Mouse (Mus musculus): Measurements from ENCODE around the gene Tekt5. TPM values are rescaled to one million over a fixed set of nuclear protein-coding genes. Genes with fewer than 3 reads are reported as not detected.
A peak's percentile ranks its signal among the peaks of the same experiment; 100 is the strongest.

Gene Tekt5
- total RNA-seq, 2 experiments from 2014 or later: not detected

- no peak for DNase-seq (ENCODE audit: low spot score)
Observed at GRCm38 (mm10) chr16:10336454-10337421, 58.6 kb downstream of the Tekt5 start.

DNA sequence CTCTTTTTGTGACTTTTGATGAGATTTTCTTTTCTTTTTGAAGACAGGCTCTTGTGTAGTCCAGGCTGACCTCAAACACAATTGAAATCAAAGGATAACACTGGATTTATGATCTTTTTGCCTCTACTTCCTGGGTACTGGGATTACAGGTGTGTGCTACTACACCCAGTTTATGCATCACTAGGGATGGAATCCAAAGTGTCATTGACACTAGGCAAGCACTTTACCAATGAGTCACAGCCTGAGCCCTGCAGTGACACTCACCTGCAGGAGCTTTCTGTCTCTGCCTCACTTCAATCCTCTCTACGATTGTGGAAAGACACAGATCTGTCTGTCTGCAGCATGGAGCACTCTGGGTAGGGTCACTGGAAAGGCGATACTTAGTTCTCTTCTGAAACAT lies 59.3 kb downstream of the Tekt5 start:
- no peak for DNase-seq (ENCODE audit: low spot score)

- no peak for DNase-seq (ENCODE audit: low spot score)
Observed at GRCm38 (mm10) chr16:10332732-10333131, 62.6 kb downstream of the Tekt5 start.

- no peak for DNase-seq (ENCODE audit: low spot score)
Observed at GRCm38 (mm10) chr16:10330586-10331495, 64.4 kb downstream of the Tekt5 start.

- no peak for DNase-seq (ENCODE audit: low spot score)
Observed at GRCm38 (mm10) chr16:10327563-10328333, 67.5 kb downstream of the Tekt5 start.

DNA sequence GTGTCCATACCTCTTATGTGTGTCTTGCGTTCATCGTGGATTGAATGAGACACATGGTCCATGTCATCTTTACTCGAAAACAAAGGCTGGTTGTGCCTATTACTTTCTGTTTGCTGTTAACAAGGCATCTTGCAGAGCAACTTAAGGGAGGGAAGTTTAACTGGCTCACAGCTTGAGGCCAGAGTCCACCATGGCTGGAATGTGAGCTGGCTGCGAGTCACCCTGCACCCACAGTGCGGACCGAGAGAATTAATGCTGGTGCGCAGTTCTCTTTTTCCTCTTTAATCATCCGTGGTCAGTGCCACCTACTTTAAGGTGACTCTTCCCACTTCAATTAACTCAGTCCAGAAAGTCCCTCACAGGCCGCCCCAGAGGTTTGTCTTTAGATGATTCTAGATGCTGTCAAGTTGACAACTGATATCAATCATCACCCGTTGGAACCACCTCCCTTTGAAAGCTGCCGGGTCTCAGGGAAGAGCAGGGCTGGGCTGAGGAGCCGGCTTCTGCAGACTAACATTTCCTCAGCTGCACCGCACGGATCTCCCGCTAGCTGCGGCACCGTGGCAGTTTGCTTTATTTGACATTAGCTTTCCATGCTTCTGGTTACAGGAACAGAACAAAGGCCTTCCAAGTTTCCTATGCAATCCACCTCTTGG lies 75.2 kb downstream of the Tekt5 start:
- no peak for DNase-seq (ENCODE audit: low spot score)

DNA sequence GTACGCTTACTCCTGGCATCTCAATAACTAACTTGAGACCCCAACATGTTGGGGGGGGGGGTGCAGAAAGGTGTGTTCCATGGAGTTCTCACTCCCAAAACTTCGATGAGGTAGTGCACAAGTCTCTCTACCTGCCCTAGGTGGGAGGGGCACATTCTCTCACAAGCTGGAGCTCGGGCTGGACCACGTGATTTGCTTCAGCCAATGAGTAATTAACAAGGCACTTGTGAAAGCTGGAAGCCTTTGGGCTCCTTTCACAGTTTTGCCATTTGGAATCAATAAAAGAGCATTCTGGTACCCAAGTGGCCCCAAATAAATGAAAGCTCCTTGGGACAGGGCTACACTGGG lies 78.1 kb downstream of the Tekt5 start:
- no peak for DNase-seq (ENCODE audit: low spot score)

- DNase-seq (ENCODE audit: low spot score): no peak
Observed at GRCm38 (mm10) chr16:10316493-10317196, 78.6 kb downstream of the Tekt5 start.

- peak; percentile 53 for DNase-seq (ENCODE audit: low spot score)
Observed at GRCm38 (mm10) chr16:10313646-10314088, 81.6 kb downstream of the Tekt5 start, which contains the start of gene Emp2. TSS of gene Emp2 (minus strand) at chr16:10313968.

- no peak for DNase-seq (ENCODE audit: low spot score)
Observed at GRCm38 (mm10) chr16:10313226-10313625, 82.1 kb downstream of the Tekt5 start.

- DNase-seq (ENCODE audit: low spot score): no peak
Observed at GRCm38 (mm10) chr16:10311989-10312388, 83.3 kb downstream of the Tekt5 start.

GRCm38 (mm10) chr16:10311086-10311485 lies 84.2 kb downstream of the Tekt5 start:
- DNase-seq (ENCODE audit: low spot score): peak; percentile 20

DNA sequence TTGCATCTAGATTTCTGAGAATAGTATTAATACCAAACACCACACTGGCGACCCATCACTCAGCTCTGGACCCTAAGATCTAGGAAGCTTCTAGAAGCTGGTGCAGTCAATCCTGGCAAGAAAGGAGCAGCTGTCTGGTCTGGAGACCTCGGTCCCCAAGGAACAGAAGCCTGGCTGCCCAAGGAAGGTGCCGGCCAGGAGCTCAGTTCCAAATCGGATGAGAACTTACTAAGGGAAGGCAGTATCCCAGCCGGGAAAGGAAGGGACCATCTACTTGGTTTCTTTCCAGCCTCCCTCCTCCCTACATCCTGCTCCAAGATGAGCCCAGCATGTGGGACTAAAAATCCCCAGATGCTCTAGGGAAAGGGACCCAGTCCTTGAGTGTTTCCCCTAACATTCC lies 84.8 kb downstream of the Tekt5 start:
- DNase-seq (ENCODE audit: low spot score): no peak

Other genes starting within 250 kb of the Tekt5 start
- gene Rpl39l, start 225.3 kb downstream of the Tekt5 start, total RNA-seq (2021): not detected
- not detected for gene Atf7ip2, start 202.8 kb downstream of the Tekt5 start, total RNA-seq (2021)
- 1 to 10 TPM; 4.0 to 5.6 TPM for gene Emp2, start 81.5 kb downstream of the Tekt5 start, total RNA-seq (2021)
- gene Nubp1, start 16.5 kb upstream of the Tekt5 start, total RNA-seq (2021): 1 to 10 TPM; 5.6 to 5.7 TPM
- under 1 TPM; 0.16 to 0.21 TPM for gene Tvp23a, start 51.9 kb upstream of the Tekt5 start, total RNA-seq (2021)
- under 1 TPM; 0.18 to 0.21 TPM for gene Ciita, start 84.6 kb upstream of the Tekt5 start, total RNA-seq (2021)
- 10 to 100 TPM; 48.8 to 50.3 TPM for gene Dexi, start 147.6 kb upstream of the Tekt5 start, total RNA-seq (2021)
- gene Clec16a, start 149.8 kb upstream of the Tekt5 start, total RNA-seq (2021): 10 to 100 TPM; 64.0 to 67.3 TPM

All from gastrocnemius, adult 18-20 months (tissue).